Mouse (Mus musculus): ENCODE measurements around the gene Hist2h2bb.
"Not testable (repeated sequence)": the region's sequence is repeated elsewhere in the genome, so short reads cannot be mapped to it uniquely, and the experiment has no call there.

Gene Hist2h2bb

DNA sequence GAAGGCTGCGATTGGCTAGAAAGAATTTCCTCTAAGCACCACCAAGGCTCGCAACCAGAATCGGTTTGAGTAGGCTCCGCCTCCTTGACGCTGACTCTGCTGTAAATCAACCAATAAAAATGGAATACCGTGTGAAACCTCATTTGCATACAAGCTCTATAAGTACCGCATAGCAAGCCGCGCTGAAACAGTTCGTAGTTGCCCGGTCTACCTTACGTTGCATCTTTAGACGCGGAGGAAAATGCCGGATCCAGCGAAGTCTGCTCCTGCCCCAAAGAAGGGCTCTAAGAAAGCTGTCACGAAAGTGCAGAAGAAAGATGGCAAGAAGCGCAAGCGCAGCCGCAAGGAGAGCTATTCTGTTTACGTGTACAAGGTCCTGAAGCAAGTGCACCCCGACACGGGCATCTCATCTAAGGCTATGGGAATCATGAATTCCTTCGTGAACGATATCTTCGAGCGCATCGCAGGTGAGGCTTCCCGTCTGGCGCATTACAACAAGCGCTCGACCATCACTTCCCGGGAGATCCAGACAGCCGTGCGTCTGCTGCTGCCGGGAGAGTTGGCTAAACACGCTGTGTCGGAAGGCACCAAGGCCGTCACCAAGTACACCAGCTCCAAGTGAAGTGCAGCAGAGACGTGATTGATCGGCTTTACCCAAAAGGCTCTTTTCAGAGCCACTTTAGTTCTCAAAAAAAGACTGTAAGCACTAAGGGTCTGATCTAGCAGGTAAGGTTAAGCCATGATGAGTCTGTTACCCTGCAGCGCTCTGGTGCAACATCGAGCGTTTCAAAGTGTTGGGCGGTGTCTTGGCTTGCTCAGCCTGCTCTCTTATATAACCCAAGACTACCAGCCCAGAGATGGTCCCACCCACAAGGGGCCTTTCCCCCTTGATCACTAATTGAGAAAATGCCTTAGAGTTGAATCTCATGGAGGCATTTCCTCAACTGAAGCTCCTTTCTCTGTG lies at the start of gene Hist2h2bb:
Gene Hist2h2bb (plus strand): TSS at position 242 of the 964 bp plus-strand sequence.
- DNase-seq (ENCODE audit: low spot score in 2 of 2), result peak; percentile 94 to 98

DNA sequence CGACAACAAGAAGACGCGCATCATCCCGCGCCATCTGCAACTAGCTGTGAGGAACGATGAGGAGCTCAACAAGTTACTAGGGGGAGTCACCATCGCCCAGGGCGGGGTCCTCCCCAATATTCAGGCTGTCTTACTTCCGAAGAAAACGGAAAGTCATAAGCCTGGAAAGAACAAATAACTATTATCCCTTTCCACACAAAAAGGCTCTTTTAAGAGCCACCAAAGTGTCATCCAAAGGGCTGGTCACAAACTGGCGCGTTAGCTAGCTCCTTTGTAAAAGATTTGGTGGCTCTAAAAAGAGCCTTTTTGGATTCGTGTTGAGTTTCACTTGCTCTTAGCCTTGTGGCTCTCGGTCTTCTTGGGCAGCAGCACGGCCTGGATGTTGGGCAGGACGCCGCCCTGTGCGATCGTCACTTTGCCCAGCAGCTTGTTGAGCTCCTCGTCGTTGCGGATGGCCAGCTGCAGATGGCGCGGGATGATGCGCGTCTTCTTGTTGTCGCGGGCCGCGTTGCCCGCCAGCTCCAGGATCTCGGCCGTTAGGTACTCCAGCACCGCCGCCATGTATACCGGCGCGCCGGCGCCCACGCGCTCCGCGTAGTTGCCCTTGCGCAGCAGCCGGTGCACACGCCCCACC lies 49.3 kb upstream of the Hist2h2bb start:
- not testable (repeated sequence) for DNase-seq (ENCODE audit: low spot score in 2 of 2)

DNA sequence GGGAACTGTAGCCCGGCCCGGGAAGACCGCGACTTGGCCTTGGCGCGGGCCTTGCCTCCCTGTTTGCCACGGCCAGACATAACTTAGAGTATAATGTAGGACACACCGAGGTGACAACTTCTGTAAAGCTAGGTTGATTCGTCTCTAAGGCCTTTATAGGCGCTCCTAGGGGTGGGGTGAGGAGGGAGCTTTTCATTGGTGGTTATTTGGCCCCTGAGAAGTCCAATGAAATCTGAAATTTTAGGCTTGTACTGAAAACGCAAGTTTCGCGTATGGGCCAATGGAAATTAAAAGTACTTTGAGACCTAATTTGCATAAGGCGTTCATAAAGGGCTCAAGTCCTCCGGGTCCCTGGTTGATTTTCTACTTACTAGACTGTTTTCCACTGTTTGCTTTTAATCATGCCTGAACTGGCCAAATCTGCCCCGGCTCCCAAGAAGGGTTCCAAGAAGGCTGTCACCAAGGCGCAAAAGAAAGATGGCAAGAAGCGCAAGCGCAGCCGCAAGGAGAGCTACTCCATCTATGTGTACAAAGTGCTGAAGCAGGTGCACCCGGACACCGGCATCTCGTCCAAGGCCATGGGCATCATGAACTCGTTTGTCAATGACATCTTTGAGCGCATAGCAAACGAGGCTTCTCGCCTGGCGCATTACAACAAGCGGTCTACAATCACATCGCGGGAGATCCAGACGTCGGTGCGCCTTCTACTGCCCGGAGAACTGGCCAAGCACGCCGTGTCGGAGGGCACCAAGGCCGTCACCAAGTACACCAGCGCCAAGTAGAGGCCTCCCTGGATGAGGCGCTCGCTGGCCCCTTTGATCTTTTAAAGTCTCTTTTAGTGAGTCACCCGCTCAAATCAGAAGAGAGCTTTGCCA lies 48.5 kb upstream of the Hist2h2bb start, which contains the start of the genes Hist2h2ac and Hist2h2be:
Gene Hist2h2ac (minus strand): TSS at position 116 of the 875 bp plus-strand sequence.
Gene Hist2h2be (plus strand): TSS at position 355 of the 875 bp plus-strand sequence.
- peak; percentile 85 to 92 for DNase-seq (ENCODE audit: low spot score in 2 of 2)

- DNase-seq (ENCODE audit: low spot score in 2 of 2), result no peak
Measured at GRCm38 (mm10) chr3:96221640-96222038, 47.9 kb upstream of the Hist2h2bb start.

GRCm38 (mm10) chr3:96222774-96223173 lies 46.8 kb upstream of the Hist2h2bb start:
- DNase-seq (ENCODE audit: low spot score in 2 of 2), result peak; percentile 46 to 60

GRCm38 (mm10) chr3:96225421-96225820 lies 44.1 kb upstream of the Hist2h2bb start:
- DNase-seq (ENCODE audit: low spot score in 2 of 2), result no peak

GRCm38 (mm10) chr3:96226695-96227648 lies 42.6 kb upstream of the Hist2h2bb start:
- no peak for DNase-seq (ENCODE audit: low spot score in 2 of 2)

- no peak for DNase-seq (ENCODE audit: low spot score in 2 of 2)
Measured at GRCm38 (mm10) chr3:96228828-96229227, 40.7 kb upstream of the Hist2h2bb start.

- DNase-seq (ENCODE audit: low spot score in 2 of 2), result no peak
Measured at GRCm38 (mm10) chr3:96230404-96230803, 39.1 kb upstream of the Hist2h2bb start.

GRCm38 (mm10) chr3:96230910-96231757 lies 38.4 kb upstream of the Hist2h2bb start:
- no peak for DNase-seq (ENCODE audit: low spot score in 2 of 2)

GRCm38 (mm10) chr3:96231758-96232120 lies 37.8 kb upstream of the Hist2h2bb start:
- DNase-seq (ENCODE audit: low spot score in 2 of 2), result no peak

- no peak for DNase-seq (ENCODE audit: low spot score in 2 of 2)
Measured at GRCm38 (mm10) chr3:96234914-96235313, 34.6 kb upstream of the Hist2h2bb start.

DNA sequence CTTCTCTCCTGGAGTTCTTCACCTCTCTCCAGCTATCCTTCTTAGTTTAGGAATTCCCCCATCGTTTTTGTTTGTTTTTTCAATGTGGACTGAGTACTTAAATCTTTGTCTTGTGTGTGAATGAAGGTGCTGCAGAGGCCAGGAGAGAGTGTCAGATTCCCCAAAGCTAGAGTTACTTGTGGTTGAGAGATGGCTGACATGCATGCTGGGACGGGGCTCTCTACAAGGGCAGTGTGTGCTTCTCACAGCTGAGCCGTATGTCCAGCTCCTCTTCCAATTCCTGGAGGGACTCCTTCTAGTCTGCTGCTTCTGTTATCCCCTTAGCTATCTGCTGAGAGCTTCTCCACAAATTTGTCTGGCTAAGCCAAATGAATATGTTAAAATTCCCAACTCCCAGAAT lies 33.7 kb upstream of the Hist2h2bb start:
- no peak for DNase-seq (ENCODE audit: low spot score in 2 of 2)

DNA sequence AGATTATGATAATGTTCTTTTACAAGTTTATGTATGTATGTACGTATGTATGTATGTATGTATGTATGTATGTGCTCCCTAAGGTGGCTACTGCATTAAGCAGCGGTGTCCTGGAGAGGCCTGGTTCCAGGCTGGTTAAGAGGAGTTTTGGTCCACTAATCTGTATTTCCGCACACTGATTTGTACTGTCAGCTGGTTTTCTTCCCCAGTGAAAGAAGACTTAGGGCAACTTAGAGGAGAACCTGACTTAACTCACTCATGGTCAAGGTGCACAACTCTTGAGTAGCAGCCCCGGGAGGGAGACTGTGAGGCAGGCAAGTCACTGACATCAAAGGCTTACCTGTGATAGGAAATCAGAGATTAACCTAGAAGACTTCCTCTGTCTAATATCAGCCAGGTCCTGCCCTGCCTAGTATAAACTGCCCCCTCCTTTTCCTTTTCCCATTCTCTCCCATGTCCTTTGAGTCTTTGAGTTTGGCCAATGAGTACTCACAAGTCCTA lies 32.7 kb upstream of the Hist2h2bb start:
- DNase-seq (ENCODE audit: low spot score in 2 of 2), result no peak

DNA sequence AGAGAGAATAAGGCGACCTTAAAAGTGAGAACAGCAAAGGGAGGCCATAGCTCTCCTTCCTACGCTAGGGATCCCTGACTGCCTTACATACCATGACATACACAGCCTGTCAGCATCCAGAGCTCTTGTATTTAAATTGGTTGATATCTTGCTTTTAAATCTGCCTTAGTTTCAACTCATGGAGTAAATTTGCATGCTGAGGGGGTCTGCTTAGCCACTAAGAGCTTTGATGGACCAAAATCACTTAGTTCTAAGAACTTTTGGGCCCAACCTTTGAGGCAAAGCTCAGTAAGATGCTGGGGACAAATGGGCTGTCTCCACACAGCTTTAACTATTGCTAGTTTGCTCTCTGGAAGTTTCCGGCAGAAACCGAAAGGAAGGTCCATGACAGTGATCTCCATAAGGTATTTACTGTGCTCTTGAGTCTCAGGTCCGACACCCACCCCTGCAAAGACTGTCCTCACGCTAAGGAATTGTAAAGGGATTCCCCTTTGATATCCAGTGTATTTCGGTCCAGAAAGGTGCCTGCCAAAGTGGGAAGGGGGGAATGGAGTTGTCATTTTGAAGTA lies 32.1 kb upstream of the Hist2h2bb start:
- DNase-seq (ENCODE audit: low spot score in 2 of 2), result no peak

DNA sequence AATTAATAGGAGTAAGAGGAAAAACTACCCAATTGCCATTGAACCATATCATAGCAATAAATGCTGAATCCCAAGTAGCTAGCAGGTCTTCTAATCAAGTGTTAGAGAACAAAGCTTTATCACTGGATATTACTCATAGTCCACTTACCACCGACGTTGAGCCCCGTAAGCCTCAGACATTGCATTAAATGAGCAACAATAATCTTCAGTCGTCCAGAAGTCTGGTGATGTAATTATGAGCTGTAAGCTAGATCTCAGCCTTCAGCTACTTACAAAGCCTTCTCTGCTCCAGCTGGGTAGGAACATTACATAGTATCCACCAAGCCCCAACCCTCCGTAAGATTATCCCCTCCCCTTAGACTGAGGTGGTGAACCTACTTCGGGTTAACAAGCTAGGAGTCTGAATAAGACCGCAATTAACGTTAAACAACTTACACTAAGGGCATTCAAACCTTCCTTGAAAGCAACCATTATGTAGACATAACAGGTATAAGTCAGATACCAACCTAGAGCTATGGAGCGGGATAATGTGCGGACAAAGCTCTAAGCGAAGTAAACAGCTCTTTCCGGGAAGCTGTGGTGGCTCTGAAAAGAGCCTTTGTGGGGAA lies 31.5 kb upstream of the Hist2h2bb start:
- DNase-seq (ENCODE audit: low spot score in 2 of 2), result no peak

- peak in 1 of 2 experiments; percentile 40 for DNase-seq (ENCODE audit: low spot score in 2 of 2)
Measured at GRCm38 (mm10) chr3:96238954-96239793, 30.4 kb upstream of the Hist2h2bb start, which contains the start of gene Hist2h3c2. Gene Hist2h3c2, minus strand, starts transcription at chr3:96239127.
